In genomic region chr11:6065046-6065521, GRCm38 (mm10) we compare ENCODE assay signal across 8 mouse cellular contexts. TPM values are rescaled to one million over a fixed set of nuclear protein-coding genes. Genes with fewer than 3 reads are reported as not detected.
DNase-seq lines count a peak whose midpoint lies in the region; ATAC-seq and TF ChIP-seq lines count a peak whose summit lies in the region.

No protein-coding gene starts in this region.

- H3K4me3 ChIP-seq in lung, embryonic 14.5 days (ENCODE audit: low read depth, low read length), result peak overlapping the region; percentile 47
- H3K4me3 ChIP-seq in heart, embryonic 16.5 days (ENCODE audit: low read length), result peak overlapping the region; percentile 63
- H3K4me3 ChIP-seq in liver, postnatal 0 days (ENCODE audit: low read depth, low read length), result peak overlapping the region; percentile 44

- no peaks in the 10 kb centered on the region for H3K9me3 ChIP-seq in lung, embryonic 14.5 days (ENCODE audit: low read depth, low read length)
- H3K9me3 ChIP-seq in heart, embryonic 16.5 days (replicated peaks; ENCODE audit: control insufficient read depth, low read length), result no peaks in the 10 kb centered on the region
- no peaks in the 10 kb centered on the region for H3K9me3 ChIP-seq in liver, postnatal 0 days (ENCODE audit: low read length)

- peak; percentile 15 for DNase-seq in adrenal gland, adult 2 months
- no peak for DNase-seq in adrenal gland, postnatal 36 days
- no peak for DNase-seq in lung, embryonic 14.5 days
- DNase-seq in lung, adult 18-20 months, result no peak
- DNase-seq in liver, postnatal 0 days, result no peak
- no peak for DNase-seq in ovary, postnatal 10 days (ENCODE audit: low spot score)
- DNase-seq in left cerebral cortex, adult 8-10 months (ENCODE audit: low spot score in 2 of 2), result no peak

- no peaks in the 10 kb centered on the region for H3K36me3 ChIP-seq in lung, embryonic 14.5 days (ENCODE audit: insufficient read depth)
- no peaks in the 10 kb centered on the region for H3K36me3 ChIP-seq in heart, embryonic 16.5 days (ENCODE audit: control insufficient read depth, insufficient read depth)
- no peaks in the 10 kb centered on the region for H3K36me3 ChIP-seq in liver, postnatal 0 days (replicated peaks; ENCODE audit: insufficient read depth, low read length)

- no peak overlapping the region for H3K27ac ChIP-seq in lung, embryonic 14.5 days (ENCODE audit: low read depth)
- no peak overlapping the region for H3K27ac ChIP-seq in heart, embryonic 16.5 days (ENCODE audit: low read length)
- no peak overlapping the region for H3K27ac ChIP-seq in liver, postnatal 0 days (ENCODE audit: low read depth)

- peak overlapping the region; percentile 84 for H3K4me2 ChIP-seq in lung, embryonic 14.5 days
- peak overlapping the region; percentile 84 for H3K4me2 ChIP-seq in heart, embryonic 16.5 days (ENCODE audit: low read depth, low read length)
- peak overlapping the region; percentile 77 for H3K4me2 ChIP-seq in liver, postnatal 0 days (ENCODE audit: low read depth, low read length)

- ATAC-seq in lung, embryonic 14.5 days (ENCODE audit: insufficient read depth), result no peak; the same call in 1 of the 2 replicates
- ATAC-seq in heart, embryonic 16.5 days (replicated peaks; ENCODE audit: extremely low read depth, insufficient read depth, low FRiP score), result 0 out of 2 replicates have a peak, but pooled peaks have one; percentile 5
- ATAC-seq in liver, postnatal 0 days, result no peak

- no peak for TF ChIP-seq EP300 in liver, postnatal 0 days (IDR thresholded peaks at IDR 0.05; ENCODE audit: low read depth)

- peaks cover 71% of the 10 kb centered on the region for H3K27me3 ChIP-seq in lung, embryonic 14.5 days (ENCODE audit: insufficient read depth, low read length)
- H3K27me3 ChIP-seq in heart, embryonic 16.5 days (ENCODE audit: control insufficient read depth, insufficient read depth, low read length), result peaks cover 70% of the 10 kb centered on the region
- H3K27me3 ChIP-seq in liver, postnatal 0 days (ENCODE audit: insufficient read depth, low read length), result peaks cover 55% of the 10 kb centered on the region

- peak overlapping the region; percentile 29 for H3K9ac ChIP-seq in lung, embryonic 14.5 days
- H3K9ac ChIP-seq in heart, embryonic 16.5 days (ENCODE audit: low read length), result peak overlapping the region; percentile 56
- no peak overlapping the region for H3K9ac ChIP-seq in liver, postnatal 0 days (replicated peaks)

- no peaks in the 10 kb centered on the region for H3K4me1 ChIP-seq in lung, embryonic 14.5 days (ENCODE audit: insufficient read depth)
- H3K4me1 ChIP-seq in heart, embryonic 16.5 days (ENCODE audit: control insufficient read depth, insufficient read depth, low read length), result peaks cover 5% of the 10 kb centered on the region; the same call in 1 of the 2 replicates
- peaks cover 6% of the 10 kb centered on the region; the same call in 1 of the 2 replicates for H3K4me1 ChIP-seq in liver, postnatal 0 days (ENCODE audit: insufficient read depth)

- 0% methylated on average over 53 of the region's 55 CpGs for WGBS in lung, embryonic 14.5 days
- WGBS in heart, embryonic 16.5 days, result under 1% methylated on average over 55 of the region's 55 CpGs
- WGBS in liver, postnatal 0 days (ENCODE audit: insufficient replicate concordance), result 3% methylated on average over 50 of the region's 55 CpGs

- TF ChIP-seq CTCF in lung, embryonic 14.5 days (IDR thresholded peaks at IDR 0.05; ENCODE audit: low read depth), result no peak
- TF ChIP-seq CTCF in liver, postnatal 0 days (IDR thresholded peaks at IDR 0.05; ENCODE audit: low read depth), result no peak

RNA-seq across cellular contexts. Expression of gene Camk2b, which starts 1.1 kb away (rescaled TPM):
- 10 to 100 TPM; 11.1 to 16.2 TPM for total RNA-seq in adrenal gland, adult 2 months (2021)
- 10.2 and 12.0 TPM in 2 replicates for polyA plus RNA-seq in adrenal gland, adult 2 months (2012; rRNA removed)
- total RNA-seq in adrenal gland, postnatal 36 days (2021), result 10 to 100 TPM in 1 of 2 experiments, 1 to 10 TPM in 1; 7.8 to 14.5 TPM
- 0.41 and 0.59 TPM in 2 replicates for polyA plus RNA-seq in lung, embryonic 14.5 days (2014; fragmentation: Nextera tagmentation; extraction: Ambion mirVana)
- polyA plus RNA-seq in heart, embryonic 16.5 days (2015; fragmentation: Nextera tagmentation; extraction: Ambion mirVana), result 2.7 and 2.8 TPM in 2 replicates
- polyA plus RNA-seq in liver, postnatal 0 days (2015; fragmentation: Nextera tagmentation; extraction: Ambion mirVana), result 2.0 and 2.4 TPM in 2 replicates
- total RNA-seq in left cerebral cortex, adult 8-10 months (2022), result 100 to 1,000 TPM; 652 to 710 (median 699) TPM
